Mouse (Mus musculus) embryo, embryonic 9.5 days (tissue): Measurements from ENCODE around the gene Phka1.

Source experiments
- DNase-seq: peaks from one replicate; pipeline ENCODE4 v3.0.0-alpha.2; 2017; ENCODE audit errors: extremely low spot score

Phka1 gene

GRCm38 (mm10) chrX:102475555-102475954 is 168.5 kb downstream of the Phka1 start:
- no peak for DNase-seq
